Mouse (Mus musculus) intestine, embryonic 15.5 days (tissue): ENCODE measurements at regions not wholly inside any gene's neighbourhood (a gene's known extent, or its start where the extent isn't known, plus 50 kb on each side); places are given as distances from the start of the nearest gene placed in this dataset.
A peak's percentile ranks its signal among the peaks of the same experiment; 100 is the strongest.

Source experiments
- ATAC-seq: fragments of 200-750 bp; cut with Nextera tagmentation; 2 replicates; pipeline ENCODE4 v1.8.0; 2017; ENCODE audit warnings: moderate TSS enrichment, moderate library complexity
- H3K27ac ChIP-seq: fragments of 300-500 bp; sonication (generic); 2 replicates; pipeline ENCODE4 v1.5.1; 2015; ENCODE audit warnings: mild to moderate bottlenecking, inconsistent platforms
- H3K27me3 ChIP-seq: fragments of 300-500 bp; sonication (generic); replicated peaks from 2 replicates; pipeline ENCODE4 v1.6.1; 2015; ENCODE audit warnings: inconsistent platforms
- H3K36me3 ChIP-seq: fragments of 300-500 bp; sonication (generic); 2 replicates; pipeline ENCODE4 v1.6.1; 2015; ENCODE audit warnings: inconsistent platforms
- H3K4me1 ChIP-seq: fragments of 300-500 bp; sonication (generic); replicated peaks from 2 replicates; pipeline ENCODE4 v1.6.1; 2015; ENCODE audit warnings: inconsistent platforms
- H3K4me2 ChIP-seq: fragments of 300-500 bp; sonication (generic); replicated peaks from 2 replicates; pipeline ENCODE4 v1.6.1; 2015; ENCODE audit warnings: mild to moderate bottlenecking, inconsistent platforms
- H3K4me3 ChIP-seq: fragments of 300-500 bp; sonication (generic); replicated peaks from 2 replicates; pipeline ENCODE4 v1.5.1; 2015; ENCODE audit warnings: inconsistent platforms
- H3K9ac ChIP-seq: fragments of 300-500 bp; sonication (generic); 2 replicates; pipeline ENCODE4 v1.6.1; 2015; ENCODE audit warnings: inconsistent platforms
- H3K9me3 ChIP-seq: fragments of 300-500 bp; sonication (generic); 2 replicates; pipeline ENCODE4 v1.6.1; 2016; ENCODE audit warnings: inconsistent platforms
- WGBS: fragments of 180-500 bp; shearing (Covaris S2); methylation state at CpG from one replicate; pipeline ENCODE4 v1.1.7; 2015; 5-methylcytosine and 5-hydroxymethylcytosine counted together

GRCm38 (mm10) chr17:49223651-49224050, 204.5 kb upstream of the Mocs1 start:
- Histone ChIP-seq H3K27ac (no peak overlapping the region), H3K4me1 (0 out of 2 replicates have a peak, but pooled peaks cover 4% of the 10 kb centered on the region), H3K4me2 (no peak overlapping the region), H3K9me3 (no peaks in the 10 kb centered on the region), H3K9ac (no peak overlapping the region), H3K36me3 (no peaks in the 10 kb centered on the region), H3K27me3 (no peaks in the 10 kb centered on the region), H3K4me3 (no peak overlapping the region)
- WGBS: 56% methylated on average over 2 of the region's 2 CpGs
- ATAC-seq: no peak

DNA sequence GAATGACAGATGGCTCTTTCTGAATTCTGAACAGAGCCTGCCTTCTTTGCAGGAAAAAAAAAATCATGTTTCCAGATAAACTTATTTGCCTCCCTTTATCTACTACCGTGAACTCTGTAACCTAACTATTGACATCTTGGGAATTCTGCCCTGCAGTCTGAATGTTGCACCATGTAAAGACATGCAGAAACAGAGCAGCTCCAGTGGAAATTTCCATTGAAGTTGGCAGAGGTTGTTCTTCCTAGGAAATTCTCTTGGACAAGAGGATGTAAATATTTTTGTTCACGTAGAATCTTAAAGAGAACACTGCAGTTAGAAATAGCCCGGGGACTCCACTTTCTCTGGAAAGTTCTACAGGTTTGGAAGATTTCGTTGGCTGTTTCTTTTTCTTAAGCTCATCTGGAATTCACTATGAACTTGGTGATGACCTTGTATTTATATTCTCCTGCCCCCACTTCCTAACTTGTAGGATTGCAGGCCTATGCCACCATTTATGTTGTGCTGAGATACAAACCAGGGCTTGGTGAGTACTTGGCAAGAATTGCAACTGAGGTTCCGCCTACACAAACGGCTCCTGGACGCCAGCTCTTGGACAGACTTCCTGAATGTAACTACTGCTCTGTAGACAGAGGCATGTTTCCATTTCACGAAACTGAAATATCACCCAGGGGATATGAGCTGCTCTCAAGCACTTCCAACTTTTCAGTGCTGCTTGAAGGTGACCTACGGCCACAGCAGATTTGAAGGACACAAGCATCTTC, 202.7 kb upstream of the Mocs1 start:
- peak; percentile 53; the same call in 1 of the 2 replicates for ATAC-seq
- Histone ChIP-seq H3K27ac (no peak overlapping the region), H3K4me3 (no peak overlapping the region)

GRCm38 (mm10) chr17:49226016-49226400, 202.2 kb upstream of the Mocs1 start:
- H3K4me1 ChIP-seq: peaks cover 4% of the 10 kb centered on the region; the same call in 1 of the 2 replicates
- no peak overlapping the region for H3K4me3 ChIP-seq
- H3K9ac ChIP-seq: no peak overlapping the region
- no peak overlapping the region for H3K4me2 ChIP-seq
- no peaks in the 10 kb centered on the region for H3K27me3 ChIP-seq
- no peak overlapping the region for H3K27ac ChIP-seq
- no peak for ATAC-seq
- H3K9me3 ChIP-seq: no peaks in the 10 kb centered on the region
- H3K36me3 ChIP-seq: no peaks in the 10 kb centered on the region
- WGBS: 75% methylated on average over 6 of the region's 6 CpGs

More for the DNA sequence above, 202.7 kb upstream of the Mocs1 start:
- H3K36me3 ChIP-seq: no peaks in the 10 kb centered on the region
- H3K4me2 ChIP-seq: no peak overlapping the region
- WGBS: 38% methylated on average over 9 of the region's 9 CpGs
- H3K4me1 ChIP-seq: 0 out of 2 replicates have a peak, but pooled peaks cover 4% of the 10 kb centered on the region
- no peaks in the 10 kb centered on the region for H3K9me3 ChIP-seq
- no peaks in the 10 kb centered on the region for H3K27me3 ChIP-seq
- no peak overlapping the region for H3K9ac ChIP-seq

DNA sequence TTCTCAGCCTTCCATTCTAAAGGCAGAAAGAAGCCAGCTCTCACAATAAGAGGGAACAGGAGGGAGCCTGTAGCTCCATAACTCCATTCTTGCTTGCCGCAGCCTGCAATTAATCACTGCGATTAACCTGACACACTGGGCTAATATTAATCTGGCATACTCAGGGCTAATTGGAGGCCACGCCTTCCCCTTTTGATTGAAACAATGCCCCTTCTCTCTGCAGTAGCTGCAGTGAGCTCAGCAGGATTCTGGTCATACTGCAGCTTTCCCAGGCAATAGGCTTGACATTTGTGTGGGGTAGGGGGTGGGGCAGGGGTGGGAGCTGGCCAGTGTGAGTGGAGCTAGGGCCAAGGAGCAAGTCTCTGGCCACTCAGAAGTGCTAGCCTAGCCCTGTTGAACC, 196.9 kb upstream of the Mocs1 start:
- no peaks in the 10 kb centered on the region for H3K27me3 ChIP-seq
- H3K4me3 ChIP-seq: no peak overlapping the region
- no peaks in the 10 kb centered on the region; the same call in 1 of the 2 replicates for H3K4me1 ChIP-seq
- 52% methylated on average over 3 of the region's 3 CpGs for WGBS
- no peak overlapping the region for H3K4me2 ChIP-seq
- H3K9me3 ChIP-seq: no peaks in the 10 kb centered on the region
- H3K9ac ChIP-seq: no peak overlapping the region
- peak; percentile 58; the same call in 1 of the 2 replicates for ATAC-seq
- no peaks in the 10 kb centered on the region for H3K36me3 ChIP-seq
- no peak overlapping the region for H3K27ac ChIP-seq

DNA sequence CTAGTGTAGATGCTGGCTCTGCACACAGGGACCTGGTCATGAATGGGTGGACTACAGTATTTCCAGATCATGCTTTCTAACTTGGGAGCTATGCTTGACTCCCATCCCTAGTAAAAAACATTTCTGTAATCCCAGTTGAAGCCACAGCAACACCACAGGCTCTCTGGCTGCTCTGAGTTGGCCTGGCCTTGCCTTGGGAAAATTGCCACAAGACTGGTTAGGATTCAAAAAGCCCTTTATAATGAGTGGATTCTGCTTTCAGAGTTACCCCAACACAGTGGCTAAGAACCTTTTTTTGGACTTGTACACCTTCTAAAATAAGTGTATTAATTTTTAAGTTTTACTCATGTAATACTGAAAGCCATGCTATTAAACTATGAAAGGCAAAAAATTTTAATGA, 188.1 kb upstream of the Mocs1 start:
- no peak for ATAC-seq
- Histone ChIP-seq H3K9ac (no peak overlapping the region), H3K27me3 (no peaks in the 10 kb centered on the region), H3K27ac (no peak overlapping the region), H3K4me1 (0 out of 2 replicates have a peak, but pooled peaks cover 6% of the 10 kb centered on the region), H3K36me3 (no peaks in the 10 kb centered on the region), H3K4me2 (no peak overlapping the region), H3K4me3 (no peak overlapping the region), H3K9me3 (no peaks in the 10 kb centered on the region)

DNA sequence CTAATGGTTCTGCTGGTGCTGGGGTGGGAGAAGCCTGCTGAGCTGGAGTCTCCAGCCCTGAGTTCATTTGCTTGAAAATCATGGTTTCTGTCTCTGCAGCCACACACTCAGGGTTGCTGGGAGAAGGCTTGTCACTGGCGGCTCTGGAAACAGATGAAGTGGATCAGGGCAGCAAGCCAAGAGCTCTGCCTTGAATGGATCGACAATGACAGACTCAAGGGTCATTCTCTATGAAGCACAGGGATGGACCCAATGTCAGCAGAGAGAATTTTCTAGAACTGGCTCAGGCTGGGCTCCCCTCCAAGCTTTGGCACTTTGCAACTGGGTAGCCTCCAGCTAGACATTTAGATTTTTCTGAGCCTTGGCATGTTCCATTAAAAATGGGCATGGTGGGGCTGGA, 184.7 kb upstream of the Mocs1 start:
- Histone ChIP-seq H3K36me3 (no peaks in the 10 kb centered on the region), H3K9ac (no peak overlapping the region), H3K4me3 (no peak overlapping the region), H3K27me3 (no peaks in the 10 kb centered on the region), H3K4me2 (no peak overlapping the region), H3K27ac (no peak overlapping the region), H3K9me3 (no peaks in the 10 kb centered on the region), H3K4me1 (0 out of 2 replicates have a peak, but pooled peaks cover 6% of the 10 kb centered on the region)
- WGBS: 38% methylated on average over 2 of the region's 2 CpGs
- peak; percentile 59 for ATAC-seq

GRCm38 (mm10) chr17:49245013-49245412, 183.1 kb upstream of the Mocs1 start:
- no peaks in the 10 kb centered on the region for H3K27me3 ChIP-seq
- no peaks in the 10 kb centered on the region for H3K9me3 ChIP-seq
- WGBS: 59% methylated on average over 2 of the region's 2 CpGs
- H3K36me3 ChIP-seq: no peaks in the 10 kb centered on the region
- no peak overlapping the region for H3K9ac ChIP-seq
- no peak for ATAC-seq
- H3K27ac ChIP-seq: no peak overlapping the region
- H3K4me3 ChIP-seq: no peak overlapping the region
- no peak overlapping the region for H3K4me2 ChIP-seq
- 0 out of 2 replicates have a peak, but pooled peaks cover 6% of the 10 kb centered on the region for H3K4me1 ChIP-seq

GRCm38 (mm10) chr17:49247215-49247614, 180.9 kb upstream of the Mocs1 start:
- H3K4me3 ChIP-seq: no peak overlapping the region
- H3K4me2 ChIP-seq: peak overlapping the region; percentile 5
- ATAC-seq: no peak
- H3K36me3 ChIP-seq: no peaks in the 10 kb centered on the region
- H3K4me1 ChIP-seq: 0 out of 2 replicates have a peak, but pooled peaks cover 6% of the 10 kb centered on the region
- H3K27me3 ChIP-seq: no peaks in the 10 kb centered on the region
- H3K27ac ChIP-seq: no peak overlapping the region
- 29% methylated on average over 17 of the region's 17 CpGs for WGBS
- H3K9me3 ChIP-seq: no peaks in the 10 kb centered on the region
- no peak overlapping the region for H3K9ac ChIP-seq

DNA sequence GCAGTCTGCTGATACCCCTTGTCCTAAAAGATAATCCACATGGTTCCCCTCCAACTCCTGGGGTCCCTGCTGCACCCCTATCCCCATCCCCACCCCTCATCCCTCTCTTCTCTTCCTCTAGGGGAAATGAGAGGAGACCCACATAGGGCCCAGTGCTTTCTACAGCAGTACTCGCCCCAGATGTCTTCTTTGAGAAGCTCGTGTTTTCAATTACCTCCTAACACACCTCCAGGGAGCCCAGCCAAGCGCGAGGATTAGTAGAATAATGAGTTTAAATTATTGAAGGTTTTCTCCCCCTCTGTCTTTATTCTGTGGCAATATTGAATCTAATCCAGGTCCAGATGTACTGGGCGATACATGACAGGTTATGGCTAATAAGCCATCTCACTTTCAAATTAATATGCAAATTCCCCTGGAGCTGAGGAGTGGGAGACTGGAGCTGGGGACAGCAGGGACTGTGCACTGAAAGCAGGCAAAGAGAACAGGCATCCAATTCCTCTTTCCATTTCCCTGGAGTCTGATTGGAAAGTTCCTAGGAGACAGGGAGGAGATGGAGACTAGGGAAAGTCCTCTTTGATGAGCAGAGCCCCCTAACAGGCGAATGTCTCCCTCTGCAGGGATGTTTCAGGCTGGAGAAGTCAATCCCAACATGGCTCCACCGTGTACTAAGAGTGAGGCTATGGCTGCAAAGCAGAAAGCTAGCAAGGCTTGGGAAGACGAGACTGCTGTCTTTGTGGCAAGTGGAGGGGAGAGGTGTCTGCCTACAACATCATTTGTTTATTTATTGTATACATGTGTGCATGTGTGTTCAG, 177.2 kb upstream of the Mocs1 start:
- Histone ChIP-seq H3K4me2 (no peak overlapping the region), H3K4me1 (no peaks in the 10 kb centered on the region), H3K9ac (no peak overlapping the region), H3K9me3 (no peaks in the 10 kb centered on the region), H3K36me3 (no peaks in the 10 kb centered on the region), H3K4me3 (no peak overlapping the region), H3K27ac (no peak overlapping the region), H3K27me3 (no peaks in the 10 kb centered on the region)
- 72% methylated on average over 8 of the region's 8 CpGs for WGBS
- ATAC-seq: no peak

- Histone ChIP-seq H3K36me3 (no peaks in the 10 kb centered on the region), H3K27ac (no peak overlapping the region), H3K9ac (no peak overlapping the region), H3K4me3 (no peak overlapping the region), H3K27me3 (no peaks in the 10 kb centered on the region), H3K4me2 (no peak overlapping the region), H3K9me3 (no peaks in the 10 kb centered on the region), H3K4me1 (no peaks in the 10 kb centered on the region)
- no peak for ATAC-seq
- WGBS: 78% methylated on average over 3 of the region's 3 CpGs
Measured at GRCm38 (mm10) chr17:49252271-49252670, 175.9 kb upstream of the Mocs1 start.

GRCm38 (mm10) chr17:49258496-49258895, 169.7 kb upstream of the Mocs1 start:
- no peaks in the 10 kb centered on the region for H3K4me1 ChIP-seq
- no peak overlapping the region for H3K4me2 ChIP-seq
- H3K27me3 ChIP-seq: no peaks in the 10 kb centered on the region
- no peak overlapping the region for H3K4me3 ChIP-seq
- ATAC-seq: no peak
- no peak overlapping the region for H3K27ac ChIP-seq
- H3K36me3 ChIP-seq: no peaks in the 10 kb centered on the region
- H3K9ac ChIP-seq: no peak overlapping the region
- H3K9me3 ChIP-seq: no peaks in the 10 kb centered on the region

GRCm38 (mm10) chr17:49262394-49262793, 165.8 kb upstream of the Mocs1 start:
- no peaks in the 10 kb centered on the region for H3K4me1 ChIP-seq
- no peaks in the 10 kb centered on the region for H3K9me3 ChIP-seq
- 61% methylated on average over 4 of the region's 4 CpGs for WGBS
- no peak overlapping the region for H3K4me3 ChIP-seq
- no peak for ATAC-seq
- H3K4me2 ChIP-seq: no peak overlapping the region
- no peaks in the 10 kb centered on the region for H3K36me3 ChIP-seq
- H3K27me3 ChIP-seq: no peaks in the 10 kb centered on the region
- no peak overlapping the region for H3K27ac ChIP-seq
- no peak overlapping the region for H3K9ac ChIP-seq
